Mouse (Mus musculus): ENCODE results near the gene Rplp2. TPM values are rescaled to one million over a fixed set of nuclear protein-coding genes. Genes with fewer than 3 reads are reported as not detected.
"Not testable (repeated sequence)": the region's sequence is repeated elsewhere in the genome, so short reads cannot be mapped to it uniquely, and the experiment has no call there.

The Rplp2 gene
- total RNA-seq (2014; rRNA removed) (179 and 249 TPM in 2 replicates), polyA plus RNA-seq (2015; fragmentation: Nextera tagmentation; extraction: Ambion mirVana) (839 and 863 TPM in 2 replicates)

- Histone ChIP-seq H3K36me3 (ENCODE audit: insufficient read depth, low read length) (peaks cover 15% of the 10 kb centered on the region), H3K4me2 (ENCODE audit: low read depth, low read length) (peak within 1 kb of the TSS; percentile 75), H3K4me1 (ENCODE audit: insufficient read depth, low read length) (peaks cover 18% of the 10 kb centered on the region), H3K9me3 (ENCODE audit: low read length) (no peaks in the 10 kb centered on the region), H3K27ac (peak within 1 kb of the TSS; percentile 88), H3K9ac (replicated peaks; ENCODE audit: low read length) (peak within 1 kb of the TSS; percentile 86), H3K4me3 (ENCODE audit: low read length) (peak within 1 kb of the TSS; percentile 73), H3K27me3 (ENCODE audit: insufficient read depth, low read length) (no peaks in the 10 kb centered on the region)
- ATAC-seq (peak; percentile 93), DNase-seq (ENCODE audit: low spot score) (peak; percentile 96)
- no peak; the same call in 1 of the 2 replicates for TF ChIP-seq CTCF (IDR thresholded peaks at IDR 0.05; ENCODE audit: low read depth)
- WGBS = under 1% methylated on average over 63 of the region's 63 CpGs
Observed at GRCm38 (mm10) chr7:141447110-141447991, at the start of gene Rplp2. Gene Rplp2 (plus strand): TSS chr7:141447370.

GRCm38 (mm10) chr7:141403305-141403704 is 43.9 kb upstream of the Rplp2 start:
- WGBS = 36% methylated on average over 5 of the region's 5 CpGs
- H3K27me3 ChIP-seq (ENCODE audit: insufficient read depth, low read length) = no peaks in the 10 kb centered on the region
- no peak overlapping the region for H3K4me3 ChIP-seq (ENCODE audit: low read length)
- no peaks in the 10 kb centered on the region for H3K4me1 ChIP-seq (ENCODE audit: insufficient read depth, low read length)
- peaks cover 35% of the 10 kb centered on the region for H3K36me3 ChIP-seq (ENCODE audit: insufficient read depth, low read length)
- no peak overlapping the region for H3K27ac ChIP-seq
- DNase-seq (ENCODE audit: low spot score) (peak; percentile 64), ATAC-seq (peak; percentile 83)
- TF ChIP-seq CTCF (IDR thresholded peaks at IDR 0.05; ENCODE audit: low read depth) = peak; percentile 88
- H3K9ac ChIP-seq (replicated peaks; ENCODE audit: low read length) = no peak overlapping the region
- H3K9me3 ChIP-seq (ENCODE audit: low read length) = no peaks in the 10 kb centered on the region
- no peak overlapping the region for H3K4me2 ChIP-seq (ENCODE audit: low read depth, low read length)

- Histone ChIP-seq H3K27ac (no peak overlapping the region), H3K4me2 (ENCODE audit: low read depth, low read length) (no peak overlapping the region), H3K9me3 (ENCODE audit: low read length) (no peaks in the 10 kb centered on the region), H3K27me3 (ENCODE audit: insufficient read depth, low read length) (no peaks in the 10 kb centered on the region), H3K4me3 (ENCODE audit: low read length) (no peak overlapping the region), H3K36me3 (ENCODE audit: insufficient read depth, low read length) (peaks cover 22% of the 10 kb centered on the region; the same call in 1 of the 2 replicates), H3K4me1 (ENCODE audit: insufficient read depth, low read length) (no peaks in the 10 kb centered on the region; the same call in 1 of the 2 replicates), H3K9ac (replicated peaks; ENCODE audit: low read length) (no peak overlapping the region)
- ATAC-seq (no peak), DNase-seq (ENCODE audit: low spot score) (no peak)
- no peak for TF ChIP-seq CTCF (IDR thresholded peaks at IDR 0.05; ENCODE audit: low read depth)
- 87% methylated on average over 4 of the region's 4 CpGs for WGBS
Observed at GRCm38 (mm10) chr7:141405466-141405865, 41.7 kb upstream of the Rplp2 start.

DNA sequence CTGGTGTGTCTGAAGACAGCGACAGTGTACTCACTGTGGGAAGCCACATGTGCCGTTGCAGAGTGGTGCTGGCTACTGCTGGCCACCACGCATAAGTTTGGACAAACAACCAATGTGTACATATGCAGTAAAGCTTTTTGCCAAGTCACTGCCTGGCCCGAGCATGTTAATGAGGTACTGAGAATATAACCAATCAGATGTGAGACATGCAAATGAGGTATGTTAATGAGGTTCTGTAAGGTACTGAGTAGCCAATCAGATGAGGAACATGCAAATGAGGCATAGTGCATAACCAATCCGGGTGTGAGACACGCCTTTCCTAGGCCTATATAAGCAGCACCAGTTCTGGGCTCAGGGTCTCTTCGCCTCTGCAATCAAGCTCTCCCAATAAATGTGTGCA is 39.5 kb upstream of the Rplp2 start:
- not testable (repeated sequence) for DNase-seq (ENCODE audit: low spot score); H3K9ac ChIP-seq (replicated peaks; ENCODE audit: low read length); H3K4me3 ChIP-seq (ENCODE audit: low read length); H3K4me1 ChIP-seq (ENCODE audit: insufficient read depth, low read length); ATAC-seq; H3K9me3 ChIP-seq (ENCODE audit: low read length); H3K36me3 ChIP-seq (ENCODE audit: insufficient read depth, low read length); H3K4me2 ChIP-seq (ENCODE audit: low read depth, low read length); H3K27ac ChIP-seq; H3K27me3 ChIP-seq (ENCODE audit: insufficient read depth, low read length)
- WGBS = 93% methylated on average over 7 of the region's 7 CpGs

- Histone ChIP-seq H3K27me3 (ENCODE audit: insufficient read depth, low read length) (no peaks in the 10 kb centered on the region), H3K9ac (replicated peaks; ENCODE audit: low read length) (no peak overlapping the region), H3K27ac (peak overlapping the region; percentile 51; the same call in 1 of the 2 replicates), H3K9me3 (ENCODE audit: low read length) (no peaks in the 10 kb centered on the region), H3K4me3 (ENCODE audit: low read length) (no peak overlapping the region), H3K36me3 (ENCODE audit: insufficient read depth, low read length) (0 out of 2 replicates have a peak, but pooled peaks cover 3% of the 10 kb centered on the region), H3K4me1 (ENCODE audit: insufficient read depth, low read length) (no peaks in the 10 kb centered on the region; the same call in 1 of the 2 replicates), H3K4me2 (ENCODE audit: low read depth, low read length) (no peak overlapping the region)
- 8% methylated on average over 11 of the region's 11 CpGs for WGBS
- peak; percentile 96 for TF ChIP-seq CTCF (IDR thresholded peaks at IDR 0.05; ENCODE audit: low read depth)
- peak; percentile 82 for ATAC-seq
- DNase-seq (ENCODE audit: low spot score) = peak; percentile 93
Observed at GRCm38 (mm10) chr7:141408833-141409232, 38.3 kb upstream of the Rplp2 start.

- DNase-seq (ENCODE audit: low spot score) (no peak), ATAC-seq (no peak)
- no peak for TF ChIP-seq CTCF (IDR thresholded peaks at IDR 0.05; ENCODE audit: low read depth)
- H3K27ac ChIP-seq = no peak overlapping the region
- H3K27me3 ChIP-seq (ENCODE audit: insufficient read depth, low read length) = no peaks in the 10 kb centered on the region
- no peak overlapping the region for H3K4me3 ChIP-seq (ENCODE audit: low read length)
- 0 out of 2 replicates have a peak, but pooled peaks cover 3% of the 10 kb centered on the region for H3K36me3 ChIP-seq (ENCODE audit: insufficient read depth, low read length)
- no peak overlapping the region for H3K4me2 ChIP-seq (ENCODE audit: low read depth, low read length)
- H3K9ac ChIP-seq (replicated peaks; ENCODE audit: low read length) = no peak overlapping the region
- H3K4me1 ChIP-seq (ENCODE audit: insufficient read depth, low read length) = no peaks in the 10 kb centered on the region; the same call in 1 of the 2 replicates
- no peaks in the 10 kb centered on the region for H3K9me3 ChIP-seq (ENCODE audit: low read length)
- 85% methylated on average over 8 of the region's 8 CpGs for WGBS
Observed at GRCm38 (mm10) chr7:141410631-141411030, 36.5 kb upstream of the Rplp2 start.

All from hindbrain, postnatal 0 days (tissue).